Mouse (Mus musculus): ENCODE results near the gene Calr3. TPM values are rescaled to one million over a fixed set of nuclear protein-coding genes. Genes with fewer than 3 reads are reported as not detected.

The Calr3 gene
- polyA plus RNA-seq, 1 experiment = 0.31 TPM

GRCm38 (mm10) chr8:72485456-72486199 is 42.0 kb upstream of the Calr3 start:
- Histone ChIP-seq H3K27ac (ENCODE audit: control insufficient read depth, insufficient read depth, low read length) (no peak overlapping the region), H3K4me1 (replicated peaks; ENCODE audit: control insufficient read depth, insufficient read depth, low read length) (0 out of 2 replicates have a peak, but pooled peaks cover 2% of the 10 kb centered on the region), H3K36me3 (ENCODE audit: control insufficient read depth, insufficient read depth, low read length) (peaks cover 21% of the 10 kb centered on the region), H3K4me3 (ENCODE audit: control insufficient read depth, insufficient read depth, low read length) (no peak overlapping the region), H3K27me3 (ENCODE audit: control insufficient read depth, insufficient read depth, low read length) (no peaks in the 10 kb centered on the region)
- DNase-seq = no peak
- 51% methylated on average over 6 of the region's 6 CpGs for WGBS
- TF ChIP-seq CTCF (IDR thresholded peaks at IDR 0.05; ENCODE audit: borderline replicate concordance, control insufficient read depth, extremely low read depth, insufficient read depth, low read length, poor library complexity) (no peak), POLR2A (IDR thresholded peaks at IDR 0.05; ENCODE audit: control insufficient read depth, extremely low read depth, insufficient read depth, low read length, poor library complexity) (no peak)

DNA sequence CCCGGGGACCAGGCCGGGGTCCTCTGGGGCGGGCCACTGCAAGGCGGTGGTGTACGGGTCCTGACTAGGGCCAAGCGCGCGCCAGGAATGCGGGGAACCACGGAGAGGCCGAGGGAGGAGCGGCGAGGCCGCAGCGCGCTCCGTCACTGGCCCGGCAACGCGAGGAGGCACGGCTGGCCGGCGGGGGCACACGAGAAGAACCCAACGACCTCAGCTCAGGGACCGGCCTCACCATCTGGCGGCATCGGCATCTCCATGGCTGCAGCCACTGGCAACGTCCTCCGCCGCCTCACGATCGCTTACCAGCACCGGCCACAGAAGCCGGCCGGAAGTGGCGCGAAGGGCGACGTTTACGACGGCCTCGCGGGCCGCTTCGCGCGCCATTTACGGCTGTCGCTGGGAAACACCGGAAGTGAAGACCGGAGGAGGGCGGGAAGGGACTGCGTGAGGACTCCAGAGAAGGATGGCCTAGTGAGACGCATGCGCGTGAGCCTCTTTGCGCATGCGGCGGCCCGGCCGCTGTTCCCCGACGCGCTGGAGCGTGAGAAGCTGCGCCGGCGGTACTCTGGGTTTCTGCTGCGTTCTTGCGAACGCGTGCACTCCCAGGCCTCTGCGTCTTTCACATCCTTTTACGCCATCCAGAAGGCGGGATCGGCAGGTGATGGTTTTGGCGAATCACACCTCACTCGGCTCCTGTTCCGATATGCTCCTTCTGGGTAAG is 31.3 kb upstream of the Calr3 start, which contains the start of gene Cherp:
TSS of gene Cherp (minus strand) at position 401 of the 721 bp plus-strand sequence.
- Histone ChIP-seq H3K27me3 (ENCODE audit: control insufficient read depth, insufficient read depth, low read length) (no peaks in the 10 kb centered on the region), H3K36me3 (ENCODE audit: control insufficient read depth, insufficient read depth, low read length) (peaks cover 16% of the 10 kb centered on the region), H3K4me3 (ENCODE audit: control insufficient read depth, insufficient read depth, low read length) (peak within 1 kb of the TSS; percentile 56), H3K4me1 (replicated peaks; ENCODE audit: control insufficient read depth, insufficient read depth, low read length) (peaks cover 8% of the 10 kb centered on the region), H3K27ac (ENCODE audit: control insufficient read depth, insufficient read depth, low read length) (peak within 1 kb of the TSS; percentile 64)
- DNase-seq = peak; percentile 97
- TF ChIP-seq POLR2A (IDR thresholded peaks at IDR 0.05; ENCODE audit: control insufficient read depth, extremely low read depth, insufficient read depth, low read length, poor library complexity) = peak; percentile 94
- 0 out of 2 replicates have a peak, but pooled peaks have one; percentile 69 for TF ChIP-seq CTCF (IDR thresholded peaks at IDR 0.05; ENCODE audit: borderline replicate concordance, control insufficient read depth, extremely low read depth, insufficient read depth, low read length, poor library complexity)
- WGBS = under 1% methylated on average over 80 of the region's 80 CpGs

DNA sequence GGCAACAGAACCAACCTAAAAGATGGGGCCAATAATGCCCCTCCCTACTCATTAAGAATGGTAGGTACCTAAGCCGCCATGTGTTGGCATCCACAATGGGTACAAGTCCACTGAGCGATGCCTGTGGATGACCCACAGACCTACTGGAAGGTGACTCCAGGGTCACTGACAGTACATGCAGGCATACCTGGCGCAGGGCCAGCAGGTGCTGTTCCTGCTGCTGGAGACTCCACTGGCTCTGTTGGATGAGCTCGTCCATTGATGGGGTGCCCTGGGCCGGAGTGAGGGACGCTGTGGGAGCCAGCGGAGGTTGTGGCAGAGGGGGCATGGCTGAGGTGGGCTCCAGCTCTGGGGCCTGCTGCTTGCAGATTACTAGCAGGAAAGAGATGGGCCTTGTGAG is 27.0 kb upstream of the Calr3 start:
- Histone ChIP-seq H3K4me1 (replicated peaks; ENCODE audit: control insufficient read depth, insufficient read depth, low read length) (peaks cover 3% of the 10 kb centered on the region), H3K36me3 (ENCODE audit: control insufficient read depth, insufficient read depth, low read length) (peaks cover 59% of the 10 kb centered on the region), H3K27me3 (ENCODE audit: control insufficient read depth, insufficient read depth, low read length) (no peaks in the 10 kb centered on the region), H3K27ac (ENCODE audit: control insufficient read depth, insufficient read depth, low read length) (no peak overlapping the region), H3K4me3 (ENCODE audit: control insufficient read depth, insufficient read depth, low read length) (no peak overlapping the region)
- DNase-seq = no peak
- TF ChIP-seq POLR2A (IDR thresholded peaks at IDR 0.05; ENCODE audit: control insufficient read depth, extremely low read depth, insufficient read depth, low read length, poor library complexity) (no peak), CTCF (IDR thresholded peaks at IDR 0.05; ENCODE audit: borderline replicate concordance, control insufficient read depth, extremely low read depth, insufficient read depth, low read length, poor library complexity) (no peak)
- WGBS = 97% methylated on average over 7 of the region's 7 CpGs

- Histone ChIP-seq H3K27ac (ENCODE audit: control insufficient read depth, insufficient read depth, low read length) (no peak overlapping the region), H3K27me3 (ENCODE audit: control insufficient read depth, insufficient read depth, low read length) (no peaks in the 10 kb centered on the region), H3K4me1 (replicated peaks; ENCODE audit: control insufficient read depth, insufficient read depth, low read length) (peaks cover 3% of the 10 kb centered on the region), H3K36me3 (ENCODE audit: control insufficient read depth, insufficient read depth, low read length) (peaks cover 66% of the 10 kb centered on the region), H3K4me3 (ENCODE audit: control insufficient read depth, insufficient read depth, low read length) (no peak overlapping the region)
- TF ChIP-seq POLR2A (IDR thresholded peaks at IDR 0.05; ENCODE audit: control insufficient read depth, extremely low read depth, insufficient read depth, low read length, poor library complexity) (no peak), CTCF (IDR thresholded peaks at IDR 0.05; ENCODE audit: borderline replicate concordance, control insufficient read depth, extremely low read depth, insufficient read depth, low read length, poor library complexity) (no peak)
- no peak for DNase-seq
- WGBS = 97% methylated on average over 8 of the region's 8 CpGs
Measured at GRCm38 (mm10) chr8:72469984-72470383, 26.3 kb upstream of the Calr3 start.

DNA sequence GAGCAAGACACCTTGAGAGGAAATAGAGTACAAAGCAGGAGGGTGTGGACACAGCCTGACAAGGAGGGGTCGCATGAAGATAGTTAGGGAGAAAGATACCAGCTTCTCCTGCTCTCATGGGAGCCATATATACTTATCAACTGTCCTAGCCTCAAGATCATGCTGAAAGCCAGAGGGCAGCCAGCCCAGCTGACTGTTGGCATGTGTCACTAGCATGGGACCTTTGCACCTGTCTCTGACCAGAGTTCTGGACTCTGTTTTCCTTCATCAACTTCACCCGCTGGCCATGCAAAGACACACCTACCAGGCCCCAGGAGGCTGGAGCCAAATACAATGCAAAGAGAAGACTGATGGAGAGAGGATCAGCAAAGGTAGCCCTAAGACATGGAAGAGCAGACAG is 25.6 kb upstream of the Calr3 start:
- no peak for DNase-seq
- H3K27me3 ChIP-seq (ENCODE audit: control insufficient read depth, insufficient read depth, low read length) = no peaks in the 10 kb centered on the region
- no peak overlapping the region for H3K4me3 ChIP-seq (ENCODE audit: control insufficient read depth, insufficient read depth, low read length)
- peaks cover 74% of the 10 kb centered on the region for H3K36me3 ChIP-seq (ENCODE audit: control insufficient read depth, insufficient read depth, low read length)
- H3K27ac ChIP-seq (ENCODE audit: control insufficient read depth, insufficient read depth, low read length) = no peak overlapping the region
- TF ChIP-seq CTCF (IDR thresholded peaks at IDR 0.05; ENCODE audit: borderline replicate concordance, control insufficient read depth, extremely low read depth, insufficient read depth, low read length, poor library complexity) (no peak), POLR2A (IDR thresholded peaks at IDR 0.05; ENCODE audit: control insufficient read depth, extremely low read depth, insufficient read depth, low read length, poor library complexity) (no peak)
- WGBS = 98% methylated on average over 2 of the region's 2 CpGs
- peaks cover 2% of the 10 kb centered on the region for H3K4me1 ChIP-seq (replicated peaks; ENCODE audit: control insufficient read depth, insufficient read depth, low read length)

GRCm38 (mm10) chr8:72464211-72464610 is 20.5 kb upstream of the Calr3 start:
- DNase-seq = no peak
- H3K27ac ChIP-seq (ENCODE audit: control insufficient read depth, insufficient read depth, low read length) = no peak overlapping the region
- H3K4me3 ChIP-seq (ENCODE audit: control insufficient read depth, insufficient read depth, low read length) = no peak overlapping the region
- WGBS = over 99% methylated on average over 10 of the region's 10 CpGs
- TF ChIP-seq CTCF (IDR thresholded peaks at IDR 0.05; ENCODE audit: borderline replicate concordance, control insufficient read depth, extremely low read depth, insufficient read depth, low read length, poor library complexity) (no peak), POLR2A (IDR thresholded peaks at IDR 0.05; ENCODE audit: control insufficient read depth, extremely low read depth, insufficient read depth, low read length, poor library complexity) (no peak)
- H3K36me3 ChIP-seq (ENCODE audit: control insufficient read depth, insufficient read depth, low read length) = peaks cover 93% of the 10 kb centered on the region
- no peaks in the 10 kb centered on the region for H3K4me1 ChIP-seq (replicated peaks; ENCODE audit: control insufficient read depth, insufficient read depth, low read length)
- no peaks in the 10 kb centered on the region for H3K27me3 ChIP-seq (ENCODE audit: control insufficient read depth, insufficient read depth, low read length)

Data from thymus, adult 2 months (tissue).